Mouse (Mus musculus) lung, postnatal 14 days (tissue): ENCODE measurements around the gene Ctsz.

Experiments
- DNase-seq: peaks from one replicate; pipeline ENCODE4 v3.0.0; 2021

Ctsz gene

DNA sequence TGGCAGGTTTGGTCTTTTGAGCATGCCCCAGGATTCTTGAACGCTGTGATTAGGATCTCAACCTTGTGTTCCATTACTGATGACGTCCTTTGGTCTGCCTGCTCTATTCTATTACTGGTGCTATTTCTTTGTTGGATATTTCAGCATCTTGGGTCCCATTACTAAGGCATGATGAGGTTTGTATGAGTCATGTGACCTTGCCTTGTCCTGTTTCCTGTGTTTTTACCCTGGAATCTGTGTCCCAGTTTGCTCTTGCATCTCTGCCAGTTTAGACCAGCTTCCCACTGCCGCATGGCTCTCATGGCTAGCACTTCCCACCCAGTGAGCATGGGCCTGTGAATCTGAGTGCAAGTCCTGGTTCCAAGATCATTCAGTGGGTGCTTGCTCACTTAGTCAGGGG lies 46.9 kb downstream of the Ctsz start:
- no peak for DNase-seq

DNA sequence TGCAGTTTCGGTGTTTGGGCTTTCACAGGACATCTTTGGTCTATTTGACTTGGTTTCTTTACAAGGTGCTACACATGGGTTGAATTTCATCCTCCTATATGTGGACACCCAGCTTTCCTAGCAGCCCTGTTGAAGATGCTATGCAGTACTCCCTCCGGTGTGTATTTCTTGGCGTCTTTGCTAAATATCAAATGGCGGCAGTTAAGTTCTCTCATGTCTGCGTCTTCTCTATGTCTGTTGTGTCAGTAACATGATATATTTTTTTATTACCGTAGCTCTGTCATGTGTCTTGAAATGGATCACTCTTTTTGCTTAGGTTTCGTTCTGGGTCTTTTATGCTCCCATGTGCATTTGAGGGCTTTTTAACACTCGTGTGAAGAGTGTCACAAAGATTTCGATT lies 57.8 kb downstream of the Ctsz start:
- no peak for DNase-seq
